Mouse (Mus musculus) CH12.LX (cell line): Measurements from ENCODE around the gene Nat14.

ENCODE experiments used
- NELFE ChIP-seq: IDR thresholded peaks from 2 replicates; pipeline ENCODE4 v1.6.1; 2011; ENCODE audit warnings: low read depth, low read length, improper control_type of control experiment
- PAX5 ChIP-seq: IDR thresholded peaks from 2 replicates; pipeline ENCODE4 v1.6.1; 2012; ENCODE audit warnings: low read length, inconsistent platforms, mixed read lengths
- POLR2A ChIP-seq: IDR thresholded peaks from 2 replicates; pipeline ENCODE4 v1.6.1; 2011; ENCODE audit warnings: low read depth, mild to moderate bottlenecking, improper control_type of control experiment, low read length

DNA sequence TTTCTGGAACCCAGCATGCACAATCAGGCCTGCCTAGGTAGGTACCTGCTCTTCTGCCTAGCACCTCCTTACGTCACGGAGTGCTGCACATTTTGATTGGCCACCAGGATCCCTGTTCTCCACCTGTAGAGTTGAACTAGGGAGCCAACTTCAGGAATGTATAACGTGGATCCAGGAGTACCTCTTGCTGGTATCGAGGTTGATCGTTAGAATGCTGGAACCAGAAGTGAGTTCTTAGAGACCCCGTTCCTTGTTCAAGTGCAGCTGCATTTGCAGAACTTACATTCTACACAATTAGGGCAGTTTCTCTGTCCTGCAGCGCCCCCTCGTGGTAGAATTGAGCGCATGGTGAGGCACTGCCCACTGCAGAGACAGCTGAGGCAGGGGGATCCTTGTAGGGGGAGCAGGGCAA is 18.2 kb downstream of the Nat14 start:
- TF ChIP-seq POLR2A = no peak
- TF ChIP-seq NELFE = no peak
- TF ChIP-seq PAX5 = no peak
